Mouse (Mus musculus) heart, embryonic 12.5 days (tissue): ENCODE results near the gene Fam57b. TPM values are rescaled to one million over a fixed set of nuclear protein-coding genes. Genes with fewer than 3 reads are reported as not detected.

ENCODE experiments used
- ATAC-seq: fragments of 200-750 bp; cut with Nextera tagmentation; 2 replicates; pipeline ENCODE4 v1.8.0; 2017; ENCODE audit warnings: moderate TSS enrichment, moderate library complexity; ENCODE audit not compliant: insufficient number of reproducible peaks, low FRiP score
- H3K27ac ChIP-seq: fragments of 300-500 bp; sonication (generic); 2 replicates; pipeline ENCODE4 v1.5.1; 2016; ENCODE audit warnings: mild to moderate bottlenecking, moderate library complexity; ENCODE audit not compliant: poor library complexity, severe bottlenecking
- H3K27me3 ChIP-seq: fragments of 300-500 bp; sonication (generic); replicated peaks from 2 replicates; pipeline ENCODE4 v1.6.1; 2016; ENCODE audit warnings: mild to moderate bottlenecking, moderate library complexity
- H3K36me3 ChIP-seq: fragments of 300-500 bp; sonication (generic); 2 replicates; pipeline ENCODE4 v1.6.1; 2016; ENCODE audit warnings: mild to moderate bottlenecking, moderate library complexity
- H3K4me1 ChIP-seq: fragments of 300-500 bp; sonication (generic); replicated peaks from 2 replicates; pipeline ENCODE4 v1.6.1; 2016; ENCODE audit warnings: mild to moderate bottlenecking
- H3K4me2 ChIP-seq: fragments of 300-500 bp; sonication (generic); 2 replicates; pipeline ENCODE4 v1.6.1; 2016; ENCODE audit warnings: mild to moderate bottlenecking, moderate library complexity
- H3K4me3 ChIP-seq: fragments of 300-500 bp; sonication (generic); 2 replicates; pipeline ENCODE4 v1.5.1; 2016; ENCODE audit warnings: mild to moderate bottlenecking
- H3K9ac ChIP-seq: fragments of 300-500 bp; sonication (generic); 2 replicates; pipeline ENCODE4 v1.6.1; 2016; ENCODE audit warnings: mild to moderate bottlenecking, moderate library complexity
- H3K9me3 ChIP-seq: fragments of 300-500 bp; sonication (generic); replicated peaks from 2 replicates; pipeline ENCODE4 v1.6.1; 2016; ENCODE audit warnings: mild to moderate bottlenecking, moderate library complexity
- WGBS: fragments of 180-500 bp; shearing (Covaris S2); methylation state at CpG from one replicate; pipeline ENCODE4 v1.1.7; 2016; 5-methylcytosine and 5-hydroxymethylcytosine counted together
- polyA plus RNA-seq: library from polyadenylated mRNA; unstranded; fragments of >200 nt; fragmentation: Nextera tagmentation; extraction: Ambion mirVana; gene quantifications from 2 replicates; pipeline ENCODE4 v1.2.1, GENCODE M21; 2016

The Fam57b gene
- polyA plus RNA-seq, 1 experiment from 2014 or later: 0.17 TPM

DNA sequence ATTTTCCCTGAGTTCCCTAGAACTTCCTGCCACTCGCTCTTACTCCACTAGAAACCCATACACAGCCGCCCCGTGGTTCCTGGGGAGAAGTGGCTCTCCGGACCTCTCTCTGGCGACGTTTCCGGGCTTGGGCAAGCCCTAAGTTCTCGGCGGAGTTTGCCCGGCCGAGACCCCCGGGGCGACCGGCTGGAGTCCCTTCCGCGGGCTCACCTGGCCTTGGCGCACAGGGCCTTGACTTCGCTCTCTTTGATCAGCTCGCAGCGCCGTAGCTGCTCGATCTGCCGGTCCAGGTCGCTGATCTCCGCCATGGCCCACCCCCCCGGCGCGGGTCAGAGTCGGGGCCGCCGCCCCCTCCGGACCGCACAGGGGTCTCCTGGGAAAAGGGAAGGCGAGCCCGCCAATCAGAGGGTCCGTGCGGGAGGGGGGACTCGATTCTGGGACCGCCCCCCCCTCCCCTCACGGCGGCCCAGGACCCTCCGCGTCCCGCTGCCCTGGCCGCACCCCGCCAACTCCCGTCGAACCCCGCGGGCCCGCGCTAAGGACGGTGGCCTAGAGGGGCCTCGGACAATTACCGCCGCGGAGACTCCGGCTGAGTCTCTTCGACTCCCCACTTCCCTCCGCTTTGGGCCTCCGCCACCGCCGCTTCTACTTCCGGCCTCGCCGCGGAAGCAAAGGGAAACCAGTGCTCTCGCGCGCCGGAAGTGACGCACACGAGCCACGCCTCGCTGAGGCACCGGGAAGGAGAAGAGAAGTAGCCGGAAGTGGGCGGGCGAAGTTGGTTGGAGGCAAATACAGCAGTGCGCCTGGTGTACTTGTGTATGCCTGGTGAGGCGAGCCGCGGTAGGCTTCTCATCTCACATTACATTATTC lies 5.4 kb upstream of the Fam57b start, which contains the start of gene Ppp4c:
Gene Ppp4c (minus strand): TSS at position 646 of the 870 bp plus-strand sequence.
- ATAC-seq: peak; percentile 93
- Histone ChIP-seq H3K9ac (peak within 1 kb of the TSS; percentile 94), H3K9me3 (no peaks in the 10 kb centered on the region), H3K27ac (peak within 1 kb of the TSS; percentile 92), H3K4me1 (peaks cover 47% of the 10 kb centered on the region), H3K4me3 (peak within 1 kb of the TSS; percentile 85), H3K27me3 (no peaks in the 10 kb centered on the region), H3K36me3 (peaks cover 66% of the 10 kb centered on the region), H3K4me2 (peak within 1 kb of the TSS; percentile 76)
- under 1% methylated on average over 72 of the region's 83 CpGs for WGBS

DNA sequence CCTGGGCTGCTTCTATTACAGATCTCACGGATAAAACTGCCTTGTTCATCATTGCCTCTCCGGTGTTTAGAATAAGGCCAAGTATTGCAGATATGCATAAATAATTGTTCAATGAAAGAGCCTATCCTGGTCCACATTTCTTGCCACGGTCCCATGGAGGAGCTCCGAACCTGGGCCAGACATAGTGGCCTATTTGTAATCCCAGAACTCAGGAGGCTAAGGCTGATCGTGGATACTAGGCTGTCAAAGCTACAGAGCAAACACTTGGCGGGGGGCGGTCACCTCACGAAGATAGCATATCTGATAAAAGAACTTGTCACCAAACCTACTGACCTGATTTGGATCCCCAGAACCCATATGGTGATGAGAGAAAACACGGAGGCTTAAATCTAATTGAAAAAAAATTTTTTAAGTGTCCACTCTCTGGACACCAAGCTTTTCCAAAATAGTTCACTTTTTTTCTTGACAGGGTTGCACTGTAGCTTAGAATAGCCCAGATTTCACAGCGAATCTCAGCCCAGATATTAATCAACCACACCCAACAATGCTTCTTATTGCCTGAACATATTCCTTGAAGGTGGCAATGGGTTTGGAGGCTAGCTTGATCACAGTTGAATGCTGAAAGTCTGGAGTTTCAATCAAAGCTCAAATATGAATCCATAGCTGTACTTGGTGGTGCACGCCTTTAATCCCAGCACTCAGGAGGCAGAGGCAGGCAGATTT lies 4.6 kb upstream of the Fam57b start:
- Histone ChIP-seq H3K9me3 (no peaks in the 10 kb centered on the region), H3K9ac (peak overlapping the region; percentile 94), H3K4me1 (peaks cover 55% of the 10 kb centered on the region), H3K4me3 (peak overlapping the region; percentile 85), H3K27ac (peak overlapping the region; percentile 92), H3K27me3 (no peaks in the 10 kb centered on the region), H3K4me2 (peak overlapping the region; percentile 76), H3K36me3 (peaks cover 65% of the 10 kb centered on the region)
- 16% methylated on average over 11 of the region's 11 CpGs for WGBS
- peak; percentile 7; the same call in 1 of the 2 replicates for ATAC-seq

DNA sequence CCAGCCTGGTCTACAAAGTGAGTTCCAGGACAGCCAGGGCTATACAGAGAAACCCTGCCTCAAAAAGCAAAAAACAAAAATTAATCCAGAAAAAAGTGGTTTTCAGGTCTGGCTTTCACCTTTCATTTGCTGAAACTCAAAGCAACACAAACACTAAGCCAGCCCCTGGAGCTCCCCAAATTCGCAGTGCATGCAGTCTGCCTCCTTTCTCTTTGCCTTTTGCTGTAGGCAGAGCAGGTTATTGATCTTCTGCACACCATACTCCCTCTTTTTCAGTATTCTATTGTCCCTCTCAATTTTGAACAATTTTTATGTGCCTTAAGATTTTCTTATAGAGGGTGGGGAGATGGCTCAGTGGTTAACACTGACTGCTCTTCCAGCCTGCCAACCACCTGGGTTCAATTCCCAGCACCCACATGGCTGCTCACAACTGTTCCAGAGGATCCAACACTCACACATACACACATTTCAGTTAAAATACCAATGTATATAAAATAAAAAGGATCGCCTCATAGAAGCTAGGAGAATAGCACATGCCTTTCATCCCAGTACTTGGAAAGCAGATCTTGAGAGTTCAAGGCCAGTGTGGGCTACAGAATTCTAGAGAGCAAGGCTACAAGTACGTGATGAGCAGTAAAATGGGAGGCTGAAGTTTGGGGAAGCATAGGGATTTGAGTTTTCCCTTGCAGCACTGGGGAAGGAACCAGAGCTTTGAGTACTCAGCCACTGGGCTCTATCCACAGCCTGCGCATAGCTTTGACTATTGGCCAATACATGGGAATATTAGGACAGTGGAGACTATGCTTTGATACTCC lies 3.8 kb upstream of the Fam57b start:
- 64% methylated on average over 4 of the region's 4 CpGs for WGBS
- Histone ChIP-seq H3K4me2 (peak overlapping the region; percentile 76; the same call in 1 of the 2 replicates), H3K27ac (no peak overlapping the region), H3K9ac (no peak overlapping the region; the same call in 1 of the 2 replicates), H3K36me3 (peaks cover 57% of the 10 kb centered on the region), H3K9me3 (no peaks in the 10 kb centered on the region), H3K4me3 (no peak overlapping the region), H3K27me3 (no peaks in the 10 kb centered on the region), H3K4me1 (peaks cover 55% of the 10 kb centered on the region)
- ATAC-seq: no peak

DNA sequence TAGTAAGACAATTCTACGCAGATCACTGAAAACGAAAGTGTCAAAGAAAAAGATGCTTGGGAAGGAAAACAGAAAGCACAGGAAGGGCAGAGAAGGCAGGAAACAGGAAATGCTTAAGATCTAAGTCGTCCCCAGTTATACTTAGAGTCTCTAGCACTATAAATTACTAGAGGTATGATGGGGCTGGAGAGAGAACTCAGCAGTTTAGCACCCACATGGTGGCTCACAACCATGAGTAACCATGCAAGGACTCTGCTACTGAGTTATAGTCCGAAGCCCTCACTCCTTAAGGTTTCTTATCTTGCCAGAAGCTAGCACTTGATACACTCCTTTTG lies 3.2 kb upstream of the Fam57b start:
- no peak overlapping the region for H3K4me2 ChIP-seq
- no peaks in the 10 kb centered on the region for H3K27me3 ChIP-seq
- peaks cover 51% of the 10 kb centered on the region for H3K36me3 ChIP-seq
- H3K9ac ChIP-seq: no peak overlapping the region
- H3K27ac ChIP-seq: no peak overlapping the region
- ATAC-seq: no peak
- peaks cover 53% of the 10 kb centered on the region for H3K4me1 ChIP-seq
- no peak overlapping the region for H3K4me3 ChIP-seq
- no peaks in the 10 kb centered on the region for H3K9me3 ChIP-seq
- 53% methylated on average over 4 of the region's 4 CpGs for WGBS

DNA sequence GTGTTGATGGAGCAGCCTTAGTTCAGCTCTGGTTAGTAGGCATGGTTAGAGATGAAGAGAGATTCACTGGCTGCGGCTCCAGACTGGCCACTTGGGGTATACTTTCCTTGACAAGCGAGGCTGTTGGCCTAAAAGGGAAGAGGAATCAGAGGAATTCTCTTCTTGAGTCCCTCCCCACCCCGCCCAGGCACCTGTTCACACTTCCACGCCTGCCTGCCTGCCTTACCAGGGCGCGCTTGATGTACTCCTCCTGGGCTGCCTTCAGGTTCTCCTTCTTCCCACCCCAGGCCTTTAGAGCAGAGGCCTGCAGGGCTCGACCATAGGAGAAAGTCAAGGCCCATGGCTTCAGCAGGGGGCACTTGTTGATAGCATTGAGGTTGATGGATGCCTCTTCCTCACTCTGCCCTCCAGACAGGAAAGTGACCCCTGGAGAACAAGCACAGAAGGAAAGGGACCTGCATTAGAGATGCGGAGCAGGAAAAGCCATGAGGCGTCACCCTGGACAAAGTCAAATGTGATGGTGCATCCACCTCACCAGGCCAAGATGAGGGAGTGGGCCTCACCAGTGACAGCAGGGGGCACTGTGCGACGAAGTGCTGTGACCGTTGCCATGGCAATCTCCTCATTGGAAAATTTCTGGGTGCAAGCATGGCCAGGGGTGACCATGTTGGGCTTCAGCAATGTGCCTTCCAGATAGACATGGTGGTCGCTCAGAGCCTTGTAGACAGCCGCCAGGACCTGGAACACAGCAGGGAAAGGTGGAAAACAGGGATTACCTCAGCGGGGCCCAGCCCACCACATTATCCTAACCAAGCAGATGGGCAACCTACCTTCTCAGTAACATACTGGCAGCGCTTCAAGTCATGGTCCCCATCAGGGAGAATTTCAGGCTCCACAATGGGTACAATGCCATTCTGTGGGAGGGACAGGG lies 1.8 kb upstream of the Fam57b start:
- 79% methylated on average over 16 of the region's 16 CpGs for WGBS
- Histone ChIP-seq H3K4me2 (peak overlapping the region; percentile 94; the same call in 1 of the 2 replicates), H3K9me3 (no peaks in the 10 kb centered on the region), H3K27me3 (no peaks in the 10 kb centered on the region), H3K9ac (no peak overlapping the region), H3K27ac (no peak overlapping the region), H3K4me1 (peaks cover 59% of the 10 kb centered on the region), H3K36me3 (peaks cover 39% of the 10 kb centered on the region), H3K4me3 (peak overlapping the region; percentile 89)
- ATAC-seq: no peak

DNA sequence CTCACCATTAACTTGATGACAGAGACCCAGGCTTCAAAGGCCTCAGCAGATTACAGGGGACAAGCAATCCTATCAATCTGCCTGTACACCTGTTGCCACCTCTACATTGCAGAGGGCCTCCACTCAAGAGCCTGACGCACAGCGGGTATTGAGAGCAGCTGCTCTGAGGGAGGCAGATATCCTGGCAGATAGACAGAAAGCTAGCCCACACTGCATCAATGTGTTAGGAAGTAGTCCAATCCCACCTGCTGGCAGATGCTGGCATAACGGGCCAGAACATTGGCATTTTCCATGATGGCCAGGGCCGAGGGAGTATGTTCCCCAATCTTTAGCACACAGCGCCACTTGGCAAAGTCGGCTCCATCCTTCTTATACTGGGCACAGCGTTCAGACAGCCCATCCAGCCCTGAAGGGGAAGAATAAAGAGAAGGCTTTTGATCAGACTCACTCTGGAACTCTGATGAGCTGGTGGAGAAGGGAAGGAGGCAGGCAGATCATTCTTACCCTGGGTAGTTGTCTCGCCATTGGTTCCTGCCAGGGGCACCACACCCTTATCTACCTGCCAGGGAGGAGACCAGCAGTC lies 1.0 kb upstream of the Fam57b start:
- H3K4me2 ChIP-seq: peak overlapping the region; percentile 94
- no peak for ATAC-seq

DNA sequence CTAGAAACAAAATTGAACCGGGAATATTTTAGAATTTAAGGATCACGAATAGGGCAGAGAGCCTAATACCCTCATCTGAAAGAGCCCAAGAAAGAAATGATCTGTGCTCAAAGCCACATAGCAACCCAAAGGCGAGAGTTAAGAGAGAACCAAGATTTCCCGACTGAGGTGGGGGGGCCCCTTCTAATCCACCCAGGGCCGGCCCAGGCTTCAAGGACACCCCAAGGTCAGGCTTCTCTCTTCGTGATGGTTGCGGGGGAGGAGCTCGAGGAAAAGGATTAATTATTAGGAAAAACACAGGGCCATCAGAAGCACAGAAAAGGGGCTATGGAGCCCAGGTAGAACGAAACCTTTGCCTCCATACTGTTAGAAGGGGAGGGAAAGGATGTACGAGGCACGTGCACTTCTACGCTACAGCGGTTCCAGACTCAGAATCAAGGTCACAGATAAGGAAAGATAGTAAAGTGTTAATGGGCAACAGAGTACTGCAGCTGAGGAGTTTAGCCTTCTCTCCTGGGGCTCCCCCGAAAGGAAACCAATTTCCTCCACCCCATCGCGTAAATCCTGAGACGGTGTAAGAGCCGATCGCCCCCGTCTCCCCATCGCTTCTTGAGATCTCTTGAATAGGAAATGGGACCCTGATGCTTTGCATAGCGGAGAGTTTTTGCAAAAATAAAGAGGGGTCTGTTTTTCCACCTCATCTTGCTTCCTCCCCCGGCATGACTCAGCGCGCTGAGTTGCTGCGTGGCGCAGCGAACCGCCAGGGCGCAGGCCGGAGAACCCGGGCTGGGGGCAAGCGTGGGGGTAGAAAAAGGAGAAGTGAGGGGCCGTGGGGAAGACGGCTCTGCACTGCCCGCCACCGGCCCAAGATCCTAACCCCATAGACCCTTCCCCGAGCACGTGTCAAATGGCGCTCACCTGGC lies 920 bp downstream of the Fam57b start:
- under 1% methylated on average over 40 of the region's 40 CpGs for WGBS
- peak overlapping the region; percentile 89 for H3K4me3 ChIP-seq
- H3K4me2 ChIP-seq: peak overlapping the region; percentile 94
- peak overlapping the region; percentile 98 for H3K9ac ChIP-seq
- H3K9me3 ChIP-seq: no peaks in the 10 kb centered on the region
- H3K36me3 ChIP-seq: peaks cover 39% of the 10 kb centered on the region
- H3K27ac ChIP-seq: peak overlapping the region; percentile 100
- H3K27me3 ChIP-seq: no peaks in the 10 kb centered on the region
- H3K4me1 ChIP-seq: peaks cover 52% of the 10 kb centered on the region
- ATAC-seq: peak; percentile 38

More for the DNA sequence above, 1.0 kb upstream of the Fam57b start:
- H3K9ac ChIP-seq: peak overlapping the region; percentile 98
- peak overlapping the region; percentile 89 for H3K4me3 ChIP-seq
- H3K27me3 ChIP-seq: no peaks in the 10 kb centered on the region
- H3K27ac ChIP-seq: 0 out of 2 replicates have a peak overlapping the region, but pooled peaks have one; percentile 100
- H3K4me1 ChIP-seq: peaks cover 60% of the 10 kb centered on the region
- H3K36me3 ChIP-seq: peaks cover 39% of the 10 kb centered on the region
- WGBS: 73% methylated on average over 8 of the region's 8 CpGs
- H3K9me3 ChIP-seq: no peaks in the 10 kb centered on the region

DNA sequence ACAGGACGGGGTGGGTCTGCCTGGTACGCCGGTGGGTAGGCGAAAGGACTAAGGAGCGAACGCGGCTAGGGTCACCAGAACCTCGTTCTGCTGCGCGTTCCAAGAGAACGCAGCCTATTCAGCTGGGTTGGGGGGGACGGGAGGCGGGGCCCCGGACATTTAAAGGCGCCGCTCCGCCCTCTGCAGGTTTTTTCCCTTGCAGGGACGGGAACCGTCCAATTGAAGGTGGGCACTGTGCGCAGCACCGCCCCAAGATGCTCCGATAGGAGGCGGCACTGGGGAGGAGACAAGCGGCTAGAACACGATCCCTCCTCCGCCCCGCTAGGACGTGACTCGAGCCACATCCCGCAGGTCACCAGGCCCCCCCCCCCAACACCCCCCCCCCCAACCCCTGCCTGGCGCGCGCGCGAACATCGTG lies 1.6 kb downstream of the Fam57b start:
- peak overlapping the region; percentile 94 for H3K4me2 ChIP-seq
- peaks cover 49% of the 10 kb centered on the region for H3K4me1 ChIP-seq
- ATAC-seq: peak; percentile 95
- 1% methylated on average over 36 of the region's 36 CpGs for WGBS
- peak overlapping the region; percentile 100 for H3K27ac ChIP-seq
- H3K27me3 ChIP-seq: no peaks in the 10 kb centered on the region
- peaks cover 37% of the 10 kb centered on the region for H3K36me3 ChIP-seq
- H3K9me3 ChIP-seq: no peaks in the 10 kb centered on the region
- H3K9ac ChIP-seq: peak overlapping the region; percentile 98
- peak overlapping the region; percentile 89 for H3K4me3 ChIP-seq
